Mouse (Mus musculus) C2C12 (cell line): ENCODE data around the gene Yipf1.
"Not testable (repeated sequence)": the region's sequence is repeated elsewhere in the genome, so short reads cannot be mapped to it uniquely, and the experiment has no call there.

Experiments
- CEBPB ChIP-seq: IDR thresholded peaks from one replicate; pipeline ENCODE4 v1.6.1; 2011; ENCODE audit warnings: low read depth, mild to moderate bottlenecking, control low read depth, moderate library complexity
- CTCF ChIP-seq: IDR thresholded peaks from one replicate; pipeline ENCODE4 v1.5.1; 2011; ENCODE audit not compliant: control insufficient read depth, insufficient read depth, insufficient read length
- MYOD1 ChIP-seq: IDR thresholded peaks from one replicate; pipeline ENCODE4 v1.6.1; 2011; ENCODE audit warnings: low read depth; ENCODE audit not compliant: control insufficient read depth, insufficient read length

DNA sequence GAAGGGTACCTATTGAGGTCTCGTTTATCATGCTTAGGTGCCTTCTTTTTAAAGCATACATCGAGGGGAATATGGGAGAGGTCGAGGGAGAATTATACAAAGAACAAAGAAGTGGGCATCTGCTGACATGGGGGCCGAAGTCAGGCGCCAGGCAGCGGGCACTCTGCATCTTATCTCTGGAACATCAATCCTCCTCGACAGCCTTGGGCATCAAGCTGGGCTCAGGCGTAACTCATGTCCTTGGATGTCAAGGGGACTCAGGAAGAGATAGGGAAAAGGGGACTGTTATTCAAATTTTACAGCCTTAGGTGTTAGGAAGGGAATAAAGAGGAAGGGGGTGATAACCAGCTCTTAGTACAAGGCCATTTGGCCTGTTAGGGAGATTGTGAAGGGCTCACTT is 43.0 kb downstream of the Yipf1 start:
- TF ChIP-seq CTCF, CEBPB, MYOD1: not testable (repeated sequence)
